Mouse (Mus musculus) right cerebral cortex, adult 18-20 months (tissue): ENCODE results near the gene Nedd8.

Source experiments
- DNase-seq: peaks from one replicate; pipeline ENCODE4 v3.0.0; 2022; ENCODE audit warnings: mixed read lengths

Nedd8 gene

DNA sequence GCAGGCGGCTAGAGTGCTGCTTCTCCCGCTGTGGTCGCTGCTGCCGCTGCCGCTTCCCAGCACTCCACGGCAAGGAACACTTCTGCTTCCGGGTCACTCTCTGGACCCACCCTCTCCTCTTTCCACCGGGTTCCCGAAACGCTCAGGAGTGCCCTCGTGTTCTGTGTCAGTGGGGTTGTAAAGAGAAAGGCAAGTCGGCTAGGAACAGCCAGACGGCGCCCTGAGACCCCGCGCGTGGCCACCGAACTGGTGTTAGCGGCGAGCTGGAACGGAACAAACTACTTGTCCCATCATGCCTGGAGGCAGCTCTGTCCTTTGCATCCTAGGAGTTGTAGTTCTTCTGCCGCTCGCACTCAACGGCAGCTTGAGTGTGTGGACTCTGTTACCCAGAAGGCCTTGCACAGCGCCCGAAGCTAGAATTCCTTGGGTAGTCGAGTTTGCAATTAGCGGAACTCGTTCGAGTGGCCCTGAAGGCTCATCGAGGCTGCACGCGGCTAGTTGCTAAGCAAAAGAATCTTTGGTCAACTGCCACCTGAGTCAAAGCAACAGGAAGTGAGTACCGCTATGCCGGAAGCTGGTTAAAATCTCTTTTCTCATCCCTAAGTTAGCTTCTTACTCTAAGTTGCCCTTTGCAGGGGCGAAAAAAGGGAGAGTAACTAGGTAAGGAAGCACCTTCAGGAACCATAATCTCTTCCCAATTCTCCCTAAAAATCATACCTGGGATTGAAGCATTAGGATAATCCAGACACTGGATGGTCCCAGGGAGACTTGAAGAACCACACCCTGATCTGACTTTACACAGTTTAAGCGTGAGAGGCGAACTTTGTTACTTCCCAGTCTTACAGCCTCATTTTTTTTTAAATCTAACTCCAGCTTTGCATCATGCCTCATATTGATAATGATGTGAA is at the start of gene Nedd8, which contains the start of gene Gmpr2:
Nedd8 (minus strand) TSS at position 292 of the 908 bp plus-strand sequence.
Gmpr2 (plus strand) TSS at position 109 of the 908 bp plus-strand sequence.
- DNase-seq = peak; percentile 97

DNA sequence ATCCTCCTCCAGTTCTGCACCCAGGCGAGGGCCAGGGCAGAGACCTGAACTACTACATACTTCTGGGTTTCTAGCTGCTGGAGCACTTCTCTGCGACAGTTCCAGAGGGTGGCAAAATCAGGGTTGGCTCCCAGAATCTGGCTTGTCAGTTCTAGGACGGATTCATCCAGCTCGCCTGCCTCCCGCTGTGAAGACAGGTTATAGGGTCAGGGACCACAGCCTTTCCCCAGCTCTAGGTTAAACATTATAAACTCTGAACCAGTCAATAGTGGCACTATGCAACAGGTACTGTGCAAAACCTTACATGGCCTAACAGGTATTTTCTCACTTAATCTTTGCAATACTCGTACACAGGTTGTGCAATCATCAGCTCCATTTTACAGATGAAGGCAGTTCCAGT is 49.2 kb upstream of the Nedd8 start:
- DNase-seq = no peak

DNA sequence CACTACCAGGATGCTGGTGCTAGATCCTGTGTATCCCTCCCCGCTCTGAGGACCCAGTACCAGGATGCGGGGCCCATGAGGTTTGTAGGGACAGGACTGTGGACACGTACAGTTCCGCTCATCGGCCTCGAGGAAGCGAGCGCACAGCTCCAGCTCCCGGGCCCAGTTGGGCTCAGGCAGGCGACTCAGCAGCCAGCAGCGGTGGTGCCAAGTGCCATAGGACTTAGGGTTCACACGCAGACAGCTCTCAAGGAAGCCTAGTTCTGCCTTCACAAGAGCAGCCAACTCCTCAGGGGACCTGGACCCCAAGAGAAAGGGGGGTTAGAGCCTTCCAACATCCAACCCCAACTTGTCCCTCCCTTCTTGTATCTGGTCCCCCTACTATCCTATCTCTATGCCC is 48.7 kb upstream of the Nedd8 start:
- DNase-seq = no peak

DNA sequence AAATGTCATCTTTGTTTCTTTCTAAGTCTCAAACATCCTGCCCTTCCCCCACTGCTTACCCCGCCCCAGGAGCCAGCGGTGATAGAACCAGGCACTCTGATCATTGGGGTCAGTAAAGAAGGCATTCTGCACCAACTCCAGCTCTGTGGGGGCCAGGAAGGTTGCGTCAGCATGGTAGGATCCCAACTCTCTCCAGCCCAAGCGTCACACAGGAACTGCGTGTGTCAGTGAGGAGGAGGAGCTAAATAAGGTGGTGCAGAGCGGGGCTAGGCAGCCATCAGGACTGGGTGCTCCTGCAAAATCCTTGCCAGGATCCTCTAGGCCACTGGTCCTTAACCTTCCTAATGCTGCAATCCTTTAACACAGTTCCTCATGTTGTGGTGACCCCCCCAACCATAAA is 47.8 kb upstream of the Nedd8 start:
- no peak for DNase-seq

DNA sequence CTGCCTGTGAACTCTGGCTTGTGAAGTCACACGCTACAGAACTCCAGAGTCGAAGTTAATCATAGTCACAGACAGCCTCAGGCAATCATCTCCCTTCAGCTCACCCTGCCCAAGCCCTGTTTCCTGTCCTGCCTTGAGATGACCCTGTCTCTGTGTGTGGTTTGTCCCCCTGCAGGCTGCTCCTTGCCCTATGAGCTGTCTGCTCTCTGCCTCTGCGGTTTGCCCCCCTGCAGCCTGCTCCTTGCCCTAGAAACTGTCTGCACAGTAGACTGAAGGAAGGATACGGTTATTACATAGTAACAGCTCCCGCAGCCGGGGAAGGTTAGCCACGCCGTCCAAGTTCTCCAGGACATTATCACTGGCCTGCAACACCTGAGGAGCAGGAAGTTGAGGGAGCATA is 45.0 kb upstream of the Nedd8 start:
- DNase-seq = no peak

DNA sequence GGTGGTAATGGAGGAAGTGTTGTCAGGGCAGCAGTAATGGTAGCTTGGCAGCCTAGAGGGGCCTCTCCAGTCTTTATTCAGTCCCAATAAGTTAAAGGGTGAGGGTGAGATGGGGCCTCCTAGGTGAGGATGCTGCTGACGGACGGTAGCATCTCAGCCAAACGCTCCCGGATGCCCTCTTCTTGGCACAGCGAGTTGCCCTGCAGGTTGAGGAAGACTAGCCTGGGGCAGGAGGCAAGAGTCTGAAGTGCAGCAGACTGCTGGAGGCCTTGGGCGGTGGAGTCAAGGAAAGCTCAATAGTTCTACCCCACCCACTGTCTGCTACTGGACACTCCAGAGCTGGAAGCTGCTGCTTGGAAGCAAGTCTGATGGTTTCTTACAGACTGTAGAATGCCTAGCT is 44.3 kb upstream of the Nedd8 start:
- DNase-seq = no peak

DNA sequence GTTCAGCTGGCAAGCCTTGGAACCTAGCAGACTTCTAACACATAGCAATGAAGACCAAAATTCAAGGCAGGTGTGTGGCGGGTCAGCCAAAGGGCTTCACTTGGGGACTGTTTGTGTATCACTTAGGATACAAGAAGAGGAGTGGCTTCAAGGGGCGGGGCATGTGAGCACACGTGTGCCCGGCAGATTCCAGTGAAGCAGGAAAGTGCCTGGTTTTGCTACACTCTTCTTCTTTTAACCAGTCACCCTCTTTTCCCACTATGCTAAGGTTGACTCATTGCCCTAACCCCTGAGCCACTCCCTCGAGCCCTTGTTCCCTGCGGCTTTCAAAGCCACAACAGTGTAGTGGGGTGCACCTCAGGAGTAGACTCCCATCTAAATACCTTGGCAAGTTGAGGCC is 43.0 kb upstream of the Nedd8 start:
- no peak for DNase-seq

DNA sequence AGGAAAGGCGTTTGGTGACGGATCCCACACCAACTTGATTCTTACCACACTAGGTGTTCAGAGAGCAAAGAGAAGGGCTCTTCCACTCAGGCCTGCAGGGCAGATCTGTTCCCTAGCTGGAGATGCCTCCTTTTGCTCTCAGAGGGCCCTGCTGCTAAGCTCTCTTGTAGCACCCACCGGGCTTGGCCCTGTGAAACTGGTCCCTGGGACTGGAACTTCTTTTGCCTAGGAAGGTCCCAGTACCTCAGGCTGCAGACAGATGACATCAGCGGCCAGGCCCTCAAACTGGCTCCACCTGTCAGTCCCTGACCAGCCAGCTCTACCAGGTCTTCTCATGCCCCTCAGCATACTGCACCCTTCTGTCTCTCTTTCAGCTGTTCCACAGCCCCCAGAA is 41.8 kb upstream of the Nedd8 start, which contains the start of gene Tgm1:
Tgm1 (minus strand) TSS at position 198 of the 394 bp plus-strand sequence.
- no peak for DNase-seq

DNA sequence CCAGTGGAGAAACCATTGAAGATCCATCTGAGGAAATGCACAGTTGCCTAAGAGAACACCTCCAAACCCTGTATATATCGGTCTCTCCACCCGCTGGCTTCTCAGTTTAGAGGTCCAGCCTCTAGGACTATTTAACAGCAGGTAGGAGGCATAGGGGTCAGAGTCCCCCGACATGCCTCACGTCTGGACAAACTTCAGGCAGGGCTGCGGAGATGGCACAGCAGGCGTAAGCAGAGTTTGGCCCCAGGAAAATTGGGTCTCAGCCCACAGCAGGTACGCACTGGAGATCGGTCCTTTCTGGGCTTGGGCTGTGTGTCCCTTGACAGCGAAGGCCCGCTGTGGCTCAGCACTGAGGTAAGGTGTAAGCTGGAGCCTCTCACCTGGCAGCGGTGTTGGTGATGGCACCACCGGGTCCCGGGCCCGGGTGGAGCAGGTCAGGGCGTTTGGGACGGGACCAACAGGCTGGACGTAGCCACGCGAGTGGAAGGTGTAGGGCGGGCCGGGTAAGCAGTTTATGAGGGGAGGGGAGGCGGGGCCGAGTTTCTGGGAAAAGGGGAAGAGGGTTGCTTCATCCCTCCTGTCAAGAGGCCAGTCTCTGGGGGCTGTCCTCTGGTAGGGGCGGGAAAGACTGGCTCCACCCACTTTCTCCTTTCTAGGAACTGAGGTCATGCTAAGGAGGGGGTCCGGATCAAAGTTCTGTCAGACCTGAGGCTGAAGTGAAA is 41.2 kb upstream of the Nedd8 start:
- no peak for DNase-seq

DNA sequence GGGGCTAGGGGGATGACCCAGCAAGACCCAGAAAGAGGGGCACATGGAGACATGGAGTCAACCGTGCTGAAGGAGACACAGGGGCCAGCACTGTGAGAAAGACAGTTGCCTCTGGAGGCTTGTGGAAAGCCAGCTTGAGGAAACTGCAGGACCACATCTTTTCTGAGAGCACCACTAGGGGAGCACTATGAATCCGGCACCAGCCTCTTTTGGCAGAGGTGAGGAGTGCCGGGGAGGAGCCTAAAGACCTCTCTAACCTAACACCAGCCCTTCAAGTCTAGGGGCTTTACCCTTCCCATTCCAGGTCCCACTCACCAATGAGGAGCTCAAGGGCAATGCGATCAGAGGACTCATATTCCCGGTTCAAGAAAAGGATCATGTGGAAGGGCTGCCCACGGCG is 39.9 kb upstream of the Nedd8 start:
- DNase-seq = no peak

DNA sequence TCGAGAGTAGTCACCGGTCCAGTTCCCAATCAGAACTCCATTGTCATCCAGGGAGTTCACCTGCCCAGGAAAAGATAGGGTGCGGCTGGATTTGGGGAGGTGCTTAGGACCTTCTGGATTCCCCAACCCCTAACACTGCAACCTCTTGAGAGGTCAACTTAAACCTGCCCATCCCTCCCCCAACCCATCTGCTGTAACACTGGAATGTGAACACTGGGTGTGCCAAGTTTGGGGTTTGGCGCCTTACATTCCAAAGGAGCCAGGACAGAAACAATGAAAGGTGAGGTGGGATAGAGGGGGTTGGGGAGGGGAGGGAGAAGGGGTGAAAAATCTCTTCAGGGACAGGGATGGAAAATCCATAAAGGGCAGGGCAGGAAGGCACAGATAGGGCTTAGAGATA is 37.6 kb upstream of the Nedd8 start:
- DNase-seq = no peak

DNA sequence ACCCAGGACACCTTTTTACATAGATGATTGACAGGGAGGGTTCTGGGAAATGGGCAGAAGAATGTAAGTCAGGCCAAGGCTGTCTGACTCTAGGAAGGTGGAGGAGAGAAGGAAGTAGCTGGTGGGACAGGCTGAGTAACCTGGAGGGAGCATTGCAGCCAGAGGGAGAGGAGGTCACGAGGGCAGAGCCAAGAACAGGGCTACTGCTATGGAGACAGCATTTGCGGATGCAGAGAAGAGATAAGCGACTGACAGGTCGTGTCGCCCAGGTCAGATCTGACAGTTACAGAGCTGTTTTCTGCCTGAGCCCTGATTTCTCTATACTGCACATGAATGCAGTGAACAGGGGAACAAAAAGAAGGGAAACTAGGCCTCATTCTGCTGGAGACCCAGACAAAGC is 35.5 kb upstream of the Nedd8 start:
- DNase-seq = no peak

DNA sequence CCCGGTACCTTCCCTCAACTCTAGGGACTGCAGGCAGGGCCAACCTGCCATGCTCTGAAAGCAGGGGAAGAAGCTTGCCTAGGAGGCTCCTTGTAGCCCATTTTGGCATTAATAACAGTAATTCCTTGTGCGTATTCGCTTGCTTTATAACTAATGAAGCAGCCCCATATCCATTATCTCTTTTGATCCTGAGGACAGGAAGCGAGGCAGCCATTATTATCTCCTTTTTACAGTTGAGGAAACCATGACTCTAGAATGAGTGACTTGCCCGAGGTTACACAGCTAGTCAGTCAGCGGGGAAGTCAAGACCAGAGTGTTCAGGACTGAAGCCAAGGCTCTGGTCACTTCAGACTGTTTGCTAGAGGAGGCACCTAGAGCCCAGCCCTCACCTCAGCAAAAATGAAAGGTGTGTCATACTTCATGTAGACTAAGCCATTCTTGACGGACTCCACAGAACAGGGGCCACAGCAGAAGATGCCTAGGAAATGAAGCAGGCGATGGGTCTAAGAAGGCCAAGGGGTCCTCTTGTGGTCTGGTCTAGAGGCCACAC is 34.2 kb upstream of the Nedd8 start:
- no peak for DNase-seq

DNA sequence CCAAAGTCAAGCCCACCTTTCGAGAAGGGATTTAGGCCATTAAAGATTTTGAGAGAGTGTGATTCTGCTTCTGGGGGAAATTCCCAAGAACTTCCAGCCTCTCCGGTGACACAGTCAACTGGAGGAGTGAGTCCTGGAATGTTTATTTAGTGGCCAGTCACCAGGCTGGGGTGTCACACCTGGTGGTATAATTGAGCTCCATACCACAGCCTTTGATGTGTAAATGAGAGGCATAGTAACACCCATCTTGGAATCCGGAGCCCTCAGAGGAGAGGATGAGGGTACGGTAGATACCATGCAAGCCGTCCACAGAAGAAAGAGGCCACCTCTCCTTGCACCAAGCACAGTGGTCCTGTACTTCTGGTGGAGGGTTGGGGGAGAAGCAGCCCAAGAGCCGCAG is 30.8 kb upstream of the Nedd8 start:
- DNase-seq = no peak

DNA sequence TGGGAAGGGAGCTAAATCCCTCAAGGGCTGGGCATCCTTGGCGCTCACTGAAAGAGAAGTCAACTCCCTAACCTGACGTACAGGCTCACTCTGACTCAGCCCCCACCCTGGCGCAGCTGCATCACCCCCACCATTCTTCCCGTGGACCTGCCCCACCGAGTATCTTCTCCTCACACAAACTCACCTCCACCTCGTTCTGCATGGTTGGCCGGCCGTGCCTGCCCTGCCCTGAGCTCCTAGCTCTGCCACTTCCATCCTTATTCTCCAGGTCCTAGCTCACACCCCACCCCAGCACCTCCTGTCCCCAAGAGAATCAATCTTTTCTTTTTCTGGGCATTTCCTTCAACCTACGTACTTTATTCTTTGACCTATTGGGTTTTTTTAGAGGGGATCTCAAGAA is 29.2 kb upstream of the Nedd8 start:
- DNase-seq = no peak

DNA sequence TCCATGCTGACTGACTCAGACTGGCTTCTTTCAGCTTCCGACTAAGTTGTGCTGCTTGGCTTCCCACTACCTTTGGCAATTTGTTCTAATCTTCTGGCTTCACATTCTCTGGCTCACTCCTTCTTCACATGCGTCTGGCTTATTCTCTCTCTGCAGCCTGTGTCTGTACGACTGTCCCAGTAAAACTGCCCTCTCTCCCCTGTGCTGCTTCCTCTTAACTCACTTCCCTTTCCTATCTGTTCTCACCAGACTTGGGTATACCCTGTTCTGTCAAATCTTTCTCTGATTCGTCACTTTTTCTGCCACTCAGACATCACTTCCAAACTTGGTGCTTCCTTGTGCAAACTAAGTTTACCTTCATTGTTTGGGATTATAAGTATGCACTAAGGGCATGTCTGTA is 25.3 kb upstream of the Nedd8 start:
- no peak for DNase-seq

DNA sequence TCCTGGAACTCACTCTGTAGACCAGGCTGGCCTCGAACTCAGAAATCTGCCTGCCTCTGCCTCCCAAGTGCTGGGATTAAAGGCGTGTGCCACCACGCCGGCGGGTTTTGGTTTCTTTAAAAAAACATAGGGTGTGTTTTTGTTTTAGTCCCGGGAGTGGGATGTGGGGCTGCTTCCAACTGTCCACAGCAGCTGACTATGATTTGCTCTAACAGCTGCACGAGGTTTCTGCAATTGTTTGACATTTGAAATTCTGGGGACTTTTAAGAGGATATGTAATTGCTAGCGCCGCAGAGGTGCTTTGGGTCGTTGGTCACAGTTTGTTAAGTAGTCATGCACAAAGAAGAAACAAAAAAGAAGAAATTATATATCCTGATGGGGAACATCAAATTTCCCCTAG is 17.5 kb upstream of the Nedd8 start:
- DNase-seq = no peak

DNA sequence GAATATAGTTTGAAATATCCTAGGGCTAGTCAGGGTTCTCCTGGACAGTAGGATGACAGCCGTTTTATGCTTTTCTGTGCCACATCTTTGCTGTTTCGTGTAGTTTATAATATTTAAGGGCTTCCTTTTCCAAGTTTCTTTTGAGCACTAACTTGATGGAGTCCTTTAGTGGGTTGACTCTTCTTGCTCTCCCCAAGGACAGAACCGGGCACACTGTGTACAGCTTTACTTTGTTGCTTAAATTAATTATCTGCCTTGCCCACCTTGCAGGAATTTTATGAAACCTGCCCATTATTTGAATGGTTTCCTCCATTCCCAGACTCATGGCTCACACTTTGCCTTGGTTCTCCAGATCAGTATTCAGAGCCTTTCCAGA is 10.2 kb upstream of the Nedd8 start:
- DNase-seq = no peak

DNA sequence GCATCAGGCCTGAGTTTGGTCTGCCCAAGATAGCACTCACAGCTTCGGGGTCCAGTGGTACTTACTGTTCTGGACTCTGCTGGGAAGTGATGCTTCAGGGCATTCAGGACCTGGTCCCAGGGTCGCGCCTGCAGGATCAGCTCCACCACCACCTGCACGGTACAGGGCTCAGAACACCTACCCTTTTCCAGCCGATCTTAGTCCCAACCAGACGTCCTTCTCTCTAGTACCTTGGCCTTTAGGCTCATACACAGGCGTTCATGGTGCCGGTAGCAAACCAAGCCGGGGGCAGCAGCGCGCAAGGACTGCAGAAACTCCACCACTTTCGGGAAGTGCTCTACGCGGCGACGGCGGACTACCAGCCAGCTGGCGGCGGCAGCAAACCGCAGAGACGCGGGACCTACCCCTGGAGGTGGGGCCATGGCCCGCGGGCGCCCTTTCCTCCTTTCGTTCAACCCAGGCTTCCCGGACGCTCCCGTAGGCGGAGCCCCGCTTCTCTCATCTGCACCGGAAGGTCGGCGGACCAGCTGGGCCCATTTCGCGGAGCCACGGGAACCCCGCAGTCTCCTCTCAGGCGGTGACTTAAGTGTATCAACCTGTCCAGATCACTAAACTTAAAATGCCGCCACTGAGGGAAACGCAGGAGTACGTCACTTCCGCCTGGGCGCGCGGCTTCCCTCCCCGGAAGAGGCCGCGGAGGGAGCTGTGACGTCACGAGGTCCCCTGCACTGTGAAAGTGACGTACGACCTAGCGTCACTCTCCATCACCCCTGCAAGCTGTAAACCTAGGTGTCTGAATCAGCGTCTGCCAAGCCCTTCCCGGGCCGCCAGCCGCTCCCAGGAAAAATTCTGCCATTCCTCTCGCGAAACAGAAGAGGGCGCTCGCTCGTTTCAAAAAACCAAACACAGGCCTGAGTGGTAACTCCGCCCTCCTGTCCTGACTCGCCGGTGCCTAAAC is 9.5 kb upstream of the Nedd8 start, which contains the start of gene Tinf2:
Tinf2 (minus strand) TSS at position 661 of the 958 bp plus-strand sequence.
- peak; percentile 97 for DNase-seq

DNA sequence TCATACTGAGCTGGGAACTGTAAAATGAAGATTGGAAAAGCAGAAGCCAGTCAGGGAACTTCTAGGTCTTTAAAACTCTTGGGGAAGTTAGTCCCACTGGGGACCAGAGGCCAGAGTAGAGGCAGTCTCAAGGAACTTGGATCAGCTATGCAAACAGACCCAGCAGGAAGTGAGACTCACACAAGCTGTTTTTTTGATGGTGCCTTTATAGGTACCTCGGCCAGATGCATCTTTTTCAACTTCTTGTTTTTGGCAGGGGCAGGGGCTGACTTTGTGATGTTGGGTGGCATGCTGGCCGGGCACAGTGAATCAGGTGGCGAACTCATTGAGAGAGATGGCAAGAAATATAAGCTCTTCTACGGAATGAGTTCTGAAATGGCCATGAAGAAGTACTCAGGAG is 5.7 kb upstream of the Nedd8 start:
- no peak for DNase-seq

DNA sequence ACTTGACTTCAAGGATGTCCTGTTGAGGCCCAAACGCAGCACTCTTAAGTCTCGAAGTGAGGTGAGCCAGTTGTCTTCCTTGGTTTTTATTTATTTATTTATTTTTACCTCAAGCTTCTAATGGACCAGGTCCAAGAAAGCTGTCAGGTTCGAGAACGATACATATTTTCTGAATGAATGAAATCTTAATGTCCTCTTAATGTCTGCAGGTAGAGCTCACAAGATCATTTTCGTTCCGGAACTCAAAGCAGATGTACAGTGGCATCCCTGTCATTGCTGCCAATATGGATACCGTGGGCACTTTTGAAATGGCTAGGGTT is 777 bp upstream of the Nedd8 start:
- no peak for DNase-seq

DNA sequence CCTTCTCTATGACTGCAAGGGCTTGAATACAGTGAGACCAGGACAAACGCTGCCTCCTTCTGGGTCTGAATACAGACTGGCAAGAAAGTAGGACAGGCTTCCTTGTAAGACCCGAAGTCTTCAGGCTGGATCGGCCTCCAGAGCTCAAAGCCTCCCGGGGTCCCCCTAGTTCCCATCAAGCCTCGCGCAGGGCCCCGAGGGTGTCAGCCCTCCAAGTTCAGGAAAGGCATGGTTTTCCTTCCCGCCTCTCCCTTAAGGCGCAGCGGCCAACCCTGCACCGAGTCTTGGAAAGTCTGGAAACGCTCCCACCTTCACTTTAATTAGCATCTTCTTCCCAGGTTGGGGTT is 465 bp downstream of the Nedd8 start:
- DNase-seq = peak; percentile 72

DNA sequence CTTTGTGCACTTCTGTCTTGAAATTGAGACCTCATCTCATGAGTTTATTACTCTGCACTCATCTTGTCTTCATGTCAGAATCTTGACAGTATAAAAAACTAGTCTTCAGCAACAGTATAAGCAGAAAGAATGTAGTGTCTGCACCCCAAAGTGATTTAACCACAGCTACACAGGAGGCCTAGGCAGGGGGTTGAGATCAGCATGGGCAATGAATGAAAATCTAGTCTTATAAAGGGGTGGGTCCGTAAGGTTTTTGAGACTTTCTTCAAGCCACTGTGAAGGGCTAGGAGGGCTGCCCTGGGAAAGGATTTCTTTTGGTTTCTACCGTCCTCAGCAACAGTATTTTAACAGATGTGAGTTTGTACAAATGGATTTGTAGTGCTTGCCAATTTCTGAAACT is 11.3 kb downstream of the Nedd8 start:
- DNase-seq = no peak
